Mouse (Mus musculus) urinary bladder, postnatal 14 days (tissue): ENCODE measurements around the gene Rfc4.

Experiments
- DNase-seq: peaks from one replicate; pipeline ENCODE4 v3.0.0; 2021; ENCODE audit warnings: low spot score

The Rfc4 gene

GRCm38 (mm10) chr16:23135421-23136149 is 8.0 kb upstream of the Rfc4 start:
- DNase-seq = no peak

GRCm38 (mm10) chr16:23132336-23132735 is 4.8 kb upstream of the Rfc4 start:
- DNase-seq = no peak

GRCm38 (mm10) chr16:23130303-23130702 is 2.8 kb upstream of the Rfc4 start:
- DNase-seq = no peak

GRCm38 (mm10) chr16:23127311-23127672 is 245 bp downstream of the Rfc4 start:
- DNase-seq = no peak

- no peak for DNase-seq
These were observed 3.1 kb downstream of the Rfc4 start for GRCm38 (mm10) chr16:23124398-23124797.

- no peak for DNase-seq
These were observed 4.4 kb downstream of the Rfc4 start for GRCm38 (mm10) chr16:23123104-23123503.

- DNase-seq = no peak
These were observed 5.1 kb downstream of the Rfc4 start for GRCm38 (mm10) chr16:23122446-23122845.

- no peak for DNase-seq
These were observed 10.4 kb downstream of the Rfc4 start for GRCm38 (mm10) chr16:23117173-23117572.

- no peak for DNase-seq
These were observed 12.1 kb downstream of the Rfc4 start for GRCm38 (mm10) chr16:23115486-23115885.

GRCm38 (mm10) chr16:23114339-23115171 is 13.0 kb downstream of the Rfc4 start:
- no peak for DNase-seq

GRCm38 (mm10) chr16:23113903-23114302 is 13.6 kb downstream of the Rfc4 start:
- DNase-seq = no peak

- DNase-seq = no peak
These were observed 14.6 kb downstream of the Rfc4 start for GRCm38 (mm10) chr16:23112861-23113435.

- no peak for DNase-seq
These were observed 15.2 kb downstream of the Rfc4 start for GRCm38 (mm10) chr16:23112348-23112747.

GRCm38 (mm10) chr16:23109350-23110280 is 17.9 kb downstream of the Rfc4 start:
- no peak for DNase-seq

GRCm38 (mm10) chr16:23108943-23109342 is 18.6 kb downstream of the Rfc4 start:
- no peak for DNase-seq

GRCm38 (mm10) chr16:23107946-23108759 is 19.4 kb downstream of the Rfc4 start:
- peak; percentile 84 for DNase-seq

- DNase-seq = peak; percentile 93
These were observed 20.1 kb downstream of the Rfc4 start, which contains the start of gene Eif4a2 for GRCm38 (mm10) chr16:23107231-23107942. Gene Eif4a2 (plus strand): TSS chr16:23107444.

- DNase-seq = no peak
These were observed 21.4 kb downstream of the Rfc4 start for GRCm38 (mm10) chr16:23106121-23106520.

- no peak for DNase-seq
These were observed 23.7 kb downstream of the Rfc4 start for GRCm38 (mm10) chr16:23103841-23104240.

- DNase-seq = no peak
These were observed 24.3 kb downstream of the Rfc4 start for GRCm38 (mm10) chr16:23103038-23103745.
